Mouse (Mus musculus) embryonic facial prominence, embryonic 11.5 days (tissue): ENCODE measurements around the gene Tbx6. TPM values are rescaled to one million over a fixed set of nuclear protein-coding genes. Genes with fewer than 3 reads are reported as not detected.
A peak's percentile ranks its signal among the peaks of the same experiment; 100 is the strongest.

Source experiments
- ATAC-seq: fragments of 200-750 bp; cut with Nextera tagmentation; replicated peaks from 2 replicates; pipeline ENCODE4 v1.8.0; 2017; ENCODE audit warnings: low read depth; ENCODE audit not compliant: insufficient number of reproducible peaks, low FRiP score, low TSS enrichment
- DNase-seq: peaks from one replicate; pipeline ENCODE4 v3.0.0-alpha.2; 2015; ENCODE audit warnings: low spot score
- H3K27ac ChIP-seq: fragments of 300-500 bp; sonication (generic); replicated peaks from 2 replicates; pipeline ENCODE4 v1.5.1; 2014; ENCODE audit warnings: mild to moderate bottlenecking, low read depth, low read length, control low read depth
- H3K27me3 ChIP-seq: fragments of 300-500 bp; sonication (generic); 2 replicates; pipeline ENCODE4 v1.6.1; 2014; ENCODE audit warnings: mild to moderate bottlenecking, low read length, moderate library complexity, mixed read lengths; ENCODE audit not compliant: control insufficient read depth, insufficient read depth
- H3K36me3 ChIP-seq: fragments of 300-500 bp; sonication (generic); replicated peaks from 2 replicates; pipeline ENCODE4 v1.6.1; 2014; ENCODE audit warnings: low read depth, mild to moderate bottlenecking, low read length, moderate library complexity, mixed read lengths; ENCODE audit not compliant: control insufficient read depth, insufficient read depth
- H3K4me1 ChIP-seq: fragments of 300-500 bp; sonication (generic); 2 replicates; pipeline ENCODE4 v1.6.1; 2014; ENCODE audit warnings: low read length, mixed read lengths; ENCODE audit not compliant: control insufficient read depth, insufficient read depth
- H3K4me2 ChIP-seq: fragments of 300-500 bp; sonication (generic); 2 replicates; pipeline ENCODE4 v1.6.1; 2014; ENCODE audit warnings: low read depth, mild to moderate bottlenecking, control low read depth, low read length, moderate library complexity
- H3K4me3 ChIP-seq: fragments of 300-500 bp; sonication (generic); 2 replicates; pipeline ENCODE4 v1.5.1; 2014; ENCODE audit warnings: low read depth, low read length, control low read depth
- H3K9ac ChIP-seq: fragments of 300-500 bp; sonication (generic); replicated peaks from 2 replicates; pipeline ENCODE4 v1.6.1; 2014; ENCODE audit warnings: mild to moderate bottlenecking, control low read depth, low read length
- H3K9me3 ChIP-seq: fragments of 300-500 bp; sonication (generic); replicated peaks from 2 replicates; pipeline ENCODE4 v1.6.1; 2016; ENCODE audit warnings: mild to moderate bottlenecking, low read length, inconsistent platforms, mixed read lengths; ENCODE audit not compliant: control insufficient read depth
- WGBS: fragments of 180-500 bp; shearing (Covaris S2); extraction: QIAGEN DNeasy Blood & Tissue Kit; methylation state at CpG from one replicate; pipeline ENCODE4 v1.1.7; 2014; 5-methylcytosine and 5-hydroxymethylcytosine counted together
- polyA plus RNA-seq: library from polyadenylated mRNA; unstranded; fragments of >200 nt; fragmentation: Nextera tagmentation; extraction: Ambion mirVana; gene quantifications from 2 replicates; pipeline ENCODE4 v1.2.1, GENCODE M21; 2014

Gene Tbx6
- polyA plus RNA-seq, 1 experiment from 2014 or later: 0.27 TPM

DNA sequence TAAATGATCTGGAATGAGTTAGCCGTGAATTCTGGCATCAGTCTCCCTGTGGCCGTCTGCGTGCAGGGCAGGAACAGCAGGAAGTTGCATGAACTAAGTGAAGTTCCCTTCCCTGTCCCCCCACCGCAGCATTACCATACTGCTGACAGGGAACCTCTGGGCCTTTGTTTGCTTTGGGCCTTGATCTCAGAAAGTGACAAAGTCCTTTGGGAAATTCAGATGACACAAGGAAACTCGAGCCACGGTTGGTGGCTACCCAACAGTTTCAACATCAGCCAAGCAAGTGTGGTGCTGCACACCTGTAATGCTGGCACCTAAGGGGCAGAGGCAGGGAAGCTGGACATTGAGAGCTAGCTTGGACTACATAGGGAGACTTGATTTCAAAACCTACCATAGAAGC is 34.5 kb upstream of the Tbx6 start:
- 40% methylated on average over 6 of the region's 6 CpGs for WGBS
- DNase-seq: no peak

GRCm38 (mm10) chr7:126748824-126749223 is 32.5 kb upstream of the Tbx6 start:
- WGBS: 73% methylated on average over 7 of the region's 7 CpGs
- H3K4me1 ChIP-seq: no peaks in the 10 kb centered on the region

More for the DNA sequence above, 34.5 kb upstream of the Tbx6 start:
- no peak overlapping the region for H3K4me3 ChIP-seq
- no peaks in the 10 kb centered on the region for H3K36me3 ChIP-seq
- H3K4me2 ChIP-seq: no peak overlapping the region
- H3K27me3 ChIP-seq: no peaks in the 10 kb centered on the region
- H3K9me3 ChIP-seq: no peaks in the 10 kb centered on the region
- H3K9ac ChIP-seq: no peak overlapping the region
- ATAC-seq: no peak
- no peaks in the 10 kb centered on the region for H3K4me1 ChIP-seq
- no peak overlapping the region for H3K27ac ChIP-seq

GRCm38 (mm10) chr7:126749582-126750343 is 31.5 kb upstream of the Tbx6 start:
- Histone ChIP-seq H3K4me3 (no peak overlapping the region), H3K27me3 (no peaks in the 10 kb centered on the region), H3K36me3 (no peaks in the 10 kb centered on the region), H3K4me1 (no peaks in the 10 kb centered on the region), H3K27ac (no peak overlapping the region), H3K9ac (no peak overlapping the region), H3K9me3 (no peaks in the 10 kb centered on the region), H3K4me2 (no peak overlapping the region)
- ATAC-seq (no peak), DNase-seq (no peak)
- 96% methylated on average over 17 of the region's 17 CpGs for WGBS

More at GRCm38 (mm10) chr7:126748824-126749223, 32.5 kb upstream of the Tbx6 start:
- ATAC-seq: no peak
- H3K9me3 ChIP-seq: no peaks in the 10 kb centered on the region
- no peak overlapping the region for H3K4me2 ChIP-seq
- no peaks in the 10 kb centered on the region for H3K27me3 ChIP-seq
- H3K4me3 ChIP-seq: no peak overlapping the region
- no peaks in the 10 kb centered on the region for H3K36me3 ChIP-seq
- no peak for DNase-seq
- H3K27ac ChIP-seq: no peak overlapping the region
- H3K9ac ChIP-seq: no peak overlapping the region

- no peak overlapping the region for H3K4me3 ChIP-seq
- H3K27me3 ChIP-seq: no peaks in the 10 kb centered on the region
- H3K9ac ChIP-seq: 0 out of 2 replicates have a peak overlapping the region, but pooled peaks have one; percentile 47
- no peaks in the 10 kb centered on the region for H3K9me3 ChIP-seq
- H3K36me3 ChIP-seq: no peaks in the 10 kb centered on the region
- no peaks in the 10 kb centered on the region for H3K4me1 ChIP-seq
- DNase-seq (peak; percentile 93), ATAC-seq (peak; percentile 64)
- WGBS: 1% methylated on average over 9 of the region's 9 CpGs
- no peak overlapping the region for H3K4me2 ChIP-seq
- H3K27ac ChIP-seq: no peak overlapping the region
These were observed 26.4 kb upstream of the Tbx6 start for GRCm38 (mm10) chr7:126754866-126755265.

DNA sequence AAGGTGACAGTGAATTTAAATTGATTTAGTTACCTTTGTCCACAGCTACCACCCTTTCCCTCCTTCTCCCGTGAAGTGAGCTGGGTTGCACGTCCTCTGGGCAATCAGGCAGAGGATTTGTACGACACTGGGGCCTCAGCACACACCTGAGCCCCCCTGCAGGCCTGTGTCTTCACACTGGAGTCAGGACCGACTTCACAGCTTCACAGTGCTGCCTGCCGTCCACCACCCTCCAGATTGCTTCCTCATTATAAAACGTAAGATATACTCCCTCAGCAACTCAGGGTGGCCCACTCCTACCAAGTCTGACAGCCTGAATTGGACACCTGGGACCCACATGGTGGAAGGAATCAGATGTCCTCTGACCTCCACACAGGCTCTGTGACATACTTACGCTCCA is 22.7 kb upstream of the Tbx6 start:
- no peaks in the 10 kb centered on the region for H3K9me3 ChIP-seq
- no peak overlapping the region for H3K4me3 ChIP-seq
- DNase-seq: no peak
- H3K27me3 ChIP-seq: no peaks in the 10 kb centered on the region
- H3K27ac ChIP-seq: no peak overlapping the region
- H3K4me1 ChIP-seq: no peaks in the 10 kb centered on the region
- H3K9ac ChIP-seq: peak overlapping the region; percentile 18
- ATAC-seq: no peak
- H3K4me2 ChIP-seq: no peak overlapping the region
- WGBS: 57% methylated on average over 7 of the region's 7 CpGs
- no peaks in the 10 kb centered on the region; the same call in 1 of the 2 replicates for H3K36me3 ChIP-seq

- DNase-seq: peak; percentile 95
- H3K4me2 ChIP-seq: peak within 1 kb of the TSS; percentile 85
- 1% methylated on average over 11 of the region's 38 CpGs for WGBS
- H3K27ac ChIP-seq: peak within 1 kb of the TSS; percentile 77
- H3K4me1 ChIP-seq: no peaks in the 10 kb centered on the region
- H3K4me3 ChIP-seq: peak within 1 kb of the TSS; percentile 74
- no peaks in the 10 kb centered on the region for H3K9me3 ChIP-seq
- H3K27me3 ChIP-seq: no peaks in the 10 kb centered on the region
- peak; percentile 36; the same call in 1 of the 2 replicates for ATAC-seq
- H3K36me3 ChIP-seq: no peaks in the 10 kb centered on the region; the same call in 1 of the 2 replicates
- peak within 1 kb of the TSS; percentile 89 for H3K9ac ChIP-seq
These were observed 22.1 kb upstream of the Tbx6 start, which contains the start of gene Mapk3 for GRCm38 (mm10) chr7:126759050-126759671. TSS of gene Mapk3 (plus strand) at chr7:126759601.

GRCm38 (mm10) chr7:126759672-126760390 is 21.5 kb upstream of the Tbx6 start:
- under 1% methylated on average over 22 of the region's 24 CpGs for WGBS
- Histone ChIP-seq H3K27ac (peak overlapping the region; percentile 77), H3K4me3 (peak overlapping the region; percentile 74), H3K9ac (peak overlapping the region; percentile 89), H3K9me3 (no peaks in the 10 kb centered on the region), H3K4me1 (no peaks in the 10 kb centered on the region), H3K4me2 (peak overlapping the region; percentile 85), H3K27me3 (no peaks in the 10 kb centered on the region), H3K36me3 (no peaks in the 10 kb centered on the region; the same call in 1 of the 2 replicates)
- DNase-seq (no peak), ATAC-seq (peak; percentile 27)
